Mouse (Mus musculus) limb, embryonic 12.5 days (tissue): ENCODE data around the gene Tnp2. TPM values are rescaled to one million over a fixed set of nuclear protein-coding genes. Genes with fewer than 3 reads are reported as not detected.
A peak's percentile ranks its signal among the peaks of the same experiment; 100 is the strongest.

Source experiments
- ATAC-seq: fragments of 200-750 bp; cut with Nextera tagmentation; 2 replicates; pipeline ENCODE4 v1.8.0; 2017; ENCODE audit warnings: low read depth, moderate TSS enrichment; ENCODE audit not compliant: insufficient number of reproducible peaks, insufficient read depth, low FRiP score, low TSS enrichment
- H3K27ac ChIP-seq: fragments of 300-500 bp; sonication (generic); 2 replicates; pipeline ENCODE4 v1.5.1; 2016; ENCODE audit warnings: mild to moderate bottlenecking, moderate library complexity
- H3K27me3 ChIP-seq: fragments of 300-500 bp; sonication (generic); 2 replicates; pipeline ENCODE4 v1.6.1; 2016; ENCODE audit warnings: mild to moderate bottlenecking, moderate library complexity
- H3K36me3 ChIP-seq: fragments of 300-500 bp; sonication (generic); 2 replicates; pipeline ENCODE4 v1.6.1; 2016; ENCODE audit warnings: mild to moderate bottlenecking, moderate library complexity
- H3K4me1 ChIP-seq: fragments of 300-500 bp; sonication (generic); replicated peaks from 2 replicates; pipeline ENCODE4 v1.6.1; 2016
- H3K4me2 ChIP-seq: fragments of 300-500 bp; sonication (generic); 2 replicates; pipeline ENCODE4 v1.6.1; 2016; ENCODE audit warnings: mild to moderate bottlenecking, moderate library complexity
- H3K4me3 ChIP-seq: fragments of 300-500 bp; sonication (generic); replicated peaks from 2 replicates; pipeline ENCODE4 v1.5.1; 2016; ENCODE audit warnings: mild to moderate bottlenecking
- H3K9ac ChIP-seq: fragments of 300-500 bp; sonication (generic); replicated peaks from 2 replicates; pipeline ENCODE4 v1.6.1; 2016; ENCODE audit warnings: mild to moderate bottlenecking, moderate library complexity
- H3K9me3 ChIP-seq: fragments of 300-500 bp; sonication (generic); 2 replicates; pipeline ENCODE4 v1.6.1; 2016; ENCODE audit warnings: mild to moderate bottlenecking, moderate library complexity
- WGBS: fragments of 180-500 bp; shearing (Covaris S2); methylation state at CpG from one replicate; pipeline ENCODE4 v1.1.7; 2016; 5-methylcytosine and 5-hydroxymethylcytosine counted together
- polyA plus RNA-seq: library from polyadenylated mRNA; unstranded; fragments of >200 nt; fragmentation: Nextera tagmentation; extraction: Ambion mirVana; gene quantifications from 2 replicates; pipeline ENCODE4 v1.2.1, GENCODE M21; 2016

The Tnp2 gene
- polyA plus RNA-seq, 1 experiment from 2014 or later, result not detected

- no peaks in the 10 kb centered on the region for H3K9me3 ChIP-seq
- H3K4me1 ChIP-seq, result peaks cover 25% of the 10 kb centered on the region
- no peak overlapping the region for H3K4me2 ChIP-seq
- ATAC-seq, result no peak
- H3K36me3 ChIP-seq, result no peaks in the 10 kb centered on the region
- no peak overlapping the region for H3K4me3 ChIP-seq
- WGBS, result 54% methylated on average over 4 of the region's 4 CpGs
- H3K27me3 ChIP-seq, result peaks cover 7% of the 10 kb centered on the region
- H3K27ac ChIP-seq, result no peak overlapping the region
- no peak overlapping the region for H3K9ac ChIP-seq
Observed at GRCm38 (mm10) chr16:10788866-10789265, 406 bp upstream of the Tnp2 start.

GRCm38 (mm10) chr16:10787548-10788058 lies 857 bp downstream of the Tnp2 start:
- H3K27me3 ChIP-seq, result peaks cover 10% of the 10 kb centered on the region
- ATAC-seq, result no peak
- WGBS, result 80% methylated on average over 7 of the region's 7 CpGs
- no peaks in the 10 kb centered on the region for H3K9me3 ChIP-seq
- peaks cover 37% of the 10 kb centered on the region for H3K4me1 ChIP-seq
- no peak overlapping the region for H3K27ac ChIP-seq
- no peak overlapping the region for H3K4me2 ChIP-seq
- no peaks in the 10 kb centered on the region for H3K36me3 ChIP-seq
- H3K4me3 ChIP-seq, result no peak overlapping the region
- no peak overlapping the region for H3K9ac ChIP-seq

DNA sequence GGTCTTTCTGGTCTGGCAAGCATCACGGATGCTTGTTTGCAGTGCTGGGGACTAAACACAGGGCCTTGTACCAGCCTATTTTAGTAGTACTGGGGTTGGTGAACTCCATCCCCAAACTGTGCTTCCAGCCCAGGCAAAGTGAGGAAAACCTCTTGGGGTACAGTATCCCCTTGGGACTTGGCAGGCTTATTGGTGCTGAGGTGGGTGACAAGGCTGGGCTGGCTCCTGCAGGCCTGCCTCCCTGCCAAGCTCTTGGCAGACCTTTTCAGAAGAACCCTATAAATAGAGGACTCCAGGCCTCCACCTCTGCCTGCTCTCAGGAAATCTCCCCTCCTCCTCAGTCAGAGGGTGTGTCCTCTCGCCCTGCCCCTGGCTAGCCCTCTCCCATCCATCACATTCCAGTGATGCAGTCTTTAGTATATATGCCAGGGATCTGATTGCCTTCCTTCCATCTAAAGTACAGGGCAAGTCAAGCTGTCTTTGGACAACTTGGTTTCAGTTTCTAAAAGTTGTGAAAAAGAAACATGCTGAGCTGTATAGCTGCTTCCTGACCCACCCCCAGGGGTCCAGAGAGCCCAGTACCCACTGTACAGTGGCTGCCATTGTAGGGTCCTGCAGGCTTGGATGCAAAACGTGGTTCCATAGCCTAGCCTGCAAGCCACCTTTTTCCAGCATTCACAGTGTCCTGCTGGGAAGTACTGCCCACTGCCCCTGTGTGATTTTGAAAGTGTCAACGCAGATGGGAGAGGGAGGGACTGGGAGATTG lies 1.5 kb downstream of the Tnp2 start:
- no peak overlapping the region for H3K4me3 ChIP-seq
- no peaks in the 10 kb centered on the region for H3K9me3 ChIP-seq
- H3K4me1 ChIP-seq, result peaks cover 44% of the 10 kb centered on the region
- 54% methylated on average over 4 of the region's 4 CpGs for WGBS
- H3K27me3 ChIP-seq, result peaks cover 10% of the 10 kb centered on the region
- peak overlapping the region; percentile 99 for H3K4me2 ChIP-seq
- peak overlapping the region; percentile 98 for H3K27ac ChIP-seq
- no peaks in the 10 kb centered on the region for H3K36me3 ChIP-seq
- no peak for ATAC-seq
- no peak overlapping the region for H3K9ac ChIP-seq

- peak overlapping the region; percentile 67 for H3K4me3 ChIP-seq
- H3K9me3 ChIP-seq, result no peaks in the 10 kb centered on the region
- peak overlapping the region; percentile 99 for H3K4me2 ChIP-seq
- H3K36me3 ChIP-seq, result no peaks in the 10 kb centered on the region
- H3K4me1 ChIP-seq, result peaks cover 51% of the 10 kb centered on the region
- 1% methylated on average over 9 of the region's 9 CpGs for WGBS
- H3K27ac ChIP-seq, result peak overlapping the region; percentile 98
- ATAC-seq, result 0 out of 2 replicates have a peak, but pooled peaks have one; percentile 2
- H3K9ac ChIP-seq, result peak overlapping the region; percentile 83
- peaks cover 10% of the 10 kb centered on the region; the same call in 1 of the 2 replicates for H3K27me3 ChIP-seq
Observed at GRCm38 (mm10) chr16:10786288-10786687, 2.2 kb downstream of the Tnp2 start.

GRCm38 (mm10) chr16:10785371-10786231 lies 2.9 kb downstream of the Tnp2 start, which contains the start of gene Socs1:
Socs1 (minus strand) TSS chr16:10785536.
- H3K27ac ChIP-seq, result peak within 1 kb of the TSS; percentile 98
- ATAC-seq, result peak; percentile 84
- WGBS, result under 1% methylated on average over 59 of the region's 59 CpGs
- no peaks in the 10 kb centered on the region for H3K36me3 ChIP-seq
- peaks cover 7% of the 10 kb centered on the region; the same call in 1 of the 2 replicates for H3K27me3 ChIP-seq
- peak within 1 kb of the TSS; percentile 99 for H3K4me2 ChIP-seq
- peak within 1 kb of the TSS; percentile 83 for H3K9ac ChIP-seq
- H3K4me3 ChIP-seq, result peak within 1 kb of the TSS; percentile 67
- H3K9me3 ChIP-seq, result no peaks in the 10 kb centered on the region
- peaks cover 57% of the 10 kb centered on the region for H3K4me1 ChIP-seq

- H3K4me3 ChIP-seq, result peak overlapping the region; percentile 67
- peak overlapping the region; percentile 83 for H3K9ac ChIP-seq
- 0 out of 2 replicates have a peak, but pooled peaks cover 3% of the 10 kb centered on the region for H3K27me3 ChIP-seq
- peak; percentile 77 for ATAC-seq
- H3K4me2 ChIP-seq, result peak overlapping the region; percentile 99
- H3K27ac ChIP-seq, result peak overlapping the region; percentile 98
- H3K4me1 ChIP-seq, result peaks cover 64% of the 10 kb centered on the region
- H3K9me3 ChIP-seq, result no peaks in the 10 kb centered on the region
- H3K36me3 ChIP-seq, result no peaks in the 10 kb centered on the region
- under 1% methylated on average over 53 of the region's 55 CpGs for WGBS
Observed at GRCm38 (mm10) chr16:10784793-10785370, 3.6 kb downstream of the Tnp2 start.

- peaks cover 64% of the 10 kb centered on the region for H3K4me1 ChIP-seq
- WGBS, result 2% methylated on average over 72 of the region's 81 CpGs
Observed at GRCm38 (mm10) chr16:10783883-10784792, 4.3 kb downstream of the Tnp2 start.

GRCm38 (mm10) chr16:10783451-10783850 lies 5.0 kb downstream of the Tnp2 start:
- H3K4me2 ChIP-seq, result peak overlapping the region; percentile 99
- H3K9me3 ChIP-seq, result no peaks in the 10 kb centered on the region
- H3K27ac ChIP-seq, result no peak overlapping the region
- 0 out of 2 replicates have a peak overlapping the region, but pooled peaks have one; percentile 31 for H3K9ac ChIP-seq
- ATAC-seq, result no peak
- H3K4me3 ChIP-seq, result peak overlapping the region; percentile 67
- WGBS, result 49% methylated on average over 8 of the region's 8 CpGs
- 0 out of 2 replicates have a peak, but pooled peaks cover 3% of the 10 kb centered on the region for H3K27me3 ChIP-seq
- H3K4me1 ChIP-seq, result peaks cover 64% of the 10 kb centered on the region
- no peaks in the 10 kb centered on the region for H3K36me3 ChIP-seq

More at GRCm38 (mm10) chr16:10783883-10784792, 4.3 kb downstream of the Tnp2 start:
- peak; percentile 0; the same call in 1 of the 2 replicates for ATAC-seq
- H3K4me3 ChIP-seq, result peak overlapping the region; percentile 67
- peak overlapping the region; percentile 99 for H3K4me2 ChIP-seq
- 0 out of 2 replicates have a peak, but pooled peaks cover 3% of the 10 kb centered on the region for H3K27me3 ChIP-seq
- H3K27ac ChIP-seq, result peak overlapping the region; percentile 98
- H3K9me3 ChIP-seq, result no peaks in the 10 kb centered on the region
- H3K9ac ChIP-seq, result peak overlapping the region; percentile 83
- no peaks in the 10 kb centered on the region for H3K36me3 ChIP-seq

- H3K4me2 ChIP-seq, result peak overlapping the region; percentile 99
- peaks cover 64% of the 10 kb centered on the region for H3K4me1 ChIP-seq
- no peaks in the 10 kb centered on the region for H3K36me3 ChIP-seq
- WGBS, result 27% methylated on average over 1 of the region's 1 CpGs
- no peak for ATAC-seq
- H3K9ac ChIP-seq, result 0 out of 2 replicates have a peak overlapping the region, but pooled peaks have one; percentile 31
- H3K27me3 ChIP-seq, result 0 out of 2 replicates have a peak, but pooled peaks cover 3% of the 10 kb centered on the region
- H3K9me3 ChIP-seq, result no peaks in the 10 kb centered on the region
- no peak overlapping the region for H3K27ac ChIP-seq
- peak overlapping the region; percentile 67 for H3K4me3 ChIP-seq
Observed at GRCm38 (mm10) chr16:10783152-10783434, 5.4 kb downstream of the Tnp2 start.
